Mouse (Mus musculus) heart, postnatal 25 days (tissue): Measurements from ENCODE around the gene Mbtd1. TPM values are rescaled to one million over a fixed set of nuclear protein-coding genes. Genes with fewer than 3 reads are reported as not detected.

Experiments
- DNase-seq: peaks from one replicate; pipeline ENCODE4 v3.0.0; 2022; ENCODE audit warnings: low spot score
- intact Hi-C: fragments of 180-260 bp; cut with DNase I; formaldehyde crosslinking; loops from one replicate; pipeline ENCODE4 v1.15.1; 2025
- total RNA-seq, 2 experiments: library from RNA; stranded (reverse); gene quantifications; 2 replicates each; pipeline ENCODE4 v1.2.3; 2021

The Mbtd1 gene
- total RNA-seq, 2 experiments from 2014 or later = 15.1 to 15.6 TPM

DNA sequence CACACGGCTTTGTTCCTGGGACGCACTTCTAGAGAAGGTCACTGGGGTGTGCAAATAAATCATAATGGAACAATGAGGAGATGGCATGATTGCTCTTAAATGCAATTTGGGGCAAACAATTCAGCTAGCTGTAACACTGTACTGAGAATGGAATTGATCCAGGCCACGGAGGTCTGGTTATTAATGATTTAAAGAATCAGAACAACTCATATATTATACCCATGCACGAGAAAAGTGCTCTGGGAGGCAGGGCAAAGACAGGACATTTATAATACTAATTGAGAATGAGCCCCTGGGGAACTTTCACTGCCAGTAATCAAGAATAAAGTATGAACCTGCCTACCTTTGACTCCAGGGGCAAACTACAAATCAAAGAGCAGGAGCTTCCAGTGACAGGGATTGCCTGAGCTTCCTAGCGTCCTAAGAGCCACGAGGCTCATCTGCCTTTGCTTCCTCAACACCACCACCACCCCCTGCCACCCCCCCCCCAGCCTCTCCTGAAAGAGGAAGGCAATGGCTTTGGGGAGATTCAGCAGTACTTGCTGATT, 93.9 kb downstream of the Mbtd1 start:
- no peak for DNase-seq
- intact Hi-C loops = no loop called here

DNA sequence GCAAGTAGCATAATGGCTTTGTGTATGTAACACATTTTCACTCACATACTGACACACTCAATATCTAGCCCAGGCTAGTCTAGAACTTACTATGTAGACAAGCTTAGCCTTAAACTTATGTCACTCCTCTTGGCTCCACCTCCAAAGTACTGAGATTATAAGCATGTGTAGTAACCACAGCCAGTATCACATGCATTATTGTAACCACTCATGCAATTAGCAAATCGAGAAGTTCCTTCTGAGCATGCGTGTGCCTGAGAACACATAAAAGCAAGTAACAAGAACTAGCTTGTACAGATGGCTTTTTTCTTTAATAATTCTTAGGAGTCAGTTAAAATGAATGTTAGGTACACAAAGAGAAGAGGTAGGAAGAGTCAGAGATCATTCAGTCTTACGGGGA, 99.0 kb downstream of the Mbtd1 start:
- no peak for DNase-seq
- intact Hi-C loops = no loop called here

DNA sequence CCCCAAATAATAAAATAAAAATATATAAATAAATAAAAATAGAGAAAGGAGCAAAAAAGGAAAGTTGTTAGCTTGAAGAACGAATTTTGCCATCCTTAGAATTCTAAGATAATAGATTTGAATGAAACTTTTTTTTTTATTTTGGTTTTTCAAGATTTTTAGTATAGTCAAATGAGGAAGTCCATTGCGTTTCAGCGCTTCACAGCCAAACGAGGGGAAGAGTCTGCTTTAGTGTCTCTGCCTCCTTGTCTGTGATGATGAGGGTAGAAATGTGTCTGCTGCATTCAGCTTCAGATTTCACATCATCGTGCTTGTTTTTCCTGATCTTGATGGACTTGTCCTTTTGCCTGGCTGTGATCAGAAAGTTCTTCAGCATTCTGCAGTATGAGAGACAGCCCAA, 99.6 kb downstream of the Mbtd1 start:
- DNase-seq = no peak
- intact Hi-C loops = no loop called here

DNA sequence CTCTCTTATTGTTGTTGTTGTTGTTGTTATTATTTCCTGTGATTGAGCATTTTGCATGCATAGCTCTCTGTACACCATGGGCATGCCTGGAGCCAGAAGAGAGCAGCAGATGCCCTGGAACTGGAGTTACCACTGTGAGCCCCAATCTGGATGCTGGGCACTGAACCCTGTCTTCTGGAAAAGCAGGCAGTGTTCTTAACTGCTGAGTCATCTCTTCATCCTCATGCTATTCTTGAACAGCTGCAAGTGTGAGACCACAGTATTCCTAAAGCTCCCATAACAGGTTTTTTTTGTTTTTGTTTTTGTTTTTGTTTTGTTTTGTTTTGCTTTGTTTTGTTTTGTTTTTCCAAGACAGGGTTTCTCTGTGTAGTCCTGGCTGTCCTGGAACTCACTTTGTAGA, 100.6 kb downstream of the Mbtd1 start:
- no peak for DNase-seq
- intact Hi-C loops = no loop called here

DNA sequence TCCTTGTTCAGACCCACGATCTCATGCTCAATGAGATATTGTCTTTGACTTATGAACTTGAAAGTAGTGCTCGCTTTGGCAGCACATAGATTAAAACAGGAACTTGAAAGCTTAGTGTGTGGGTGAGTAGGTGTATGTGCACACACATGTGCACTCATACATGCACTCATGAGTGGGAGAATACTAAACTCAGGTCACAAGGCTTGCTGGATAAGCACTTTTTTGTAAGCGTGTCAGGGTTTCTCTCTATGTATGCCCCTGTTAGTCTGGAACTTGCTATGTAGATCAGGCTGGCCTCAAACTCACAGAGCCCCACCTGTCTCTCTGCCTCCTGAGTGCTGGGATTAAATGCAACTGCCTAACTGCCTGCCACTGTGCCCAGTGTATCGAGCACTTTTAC, 101.4 kb downstream of the Mbtd1 start:
- intact Hi-C loops = loop anchor here (1.0 kb wide), 1 partner anchor 18 kb away; no protein-coding TSS in a partner anchor
- DNase-seq = no peak

DNA sequence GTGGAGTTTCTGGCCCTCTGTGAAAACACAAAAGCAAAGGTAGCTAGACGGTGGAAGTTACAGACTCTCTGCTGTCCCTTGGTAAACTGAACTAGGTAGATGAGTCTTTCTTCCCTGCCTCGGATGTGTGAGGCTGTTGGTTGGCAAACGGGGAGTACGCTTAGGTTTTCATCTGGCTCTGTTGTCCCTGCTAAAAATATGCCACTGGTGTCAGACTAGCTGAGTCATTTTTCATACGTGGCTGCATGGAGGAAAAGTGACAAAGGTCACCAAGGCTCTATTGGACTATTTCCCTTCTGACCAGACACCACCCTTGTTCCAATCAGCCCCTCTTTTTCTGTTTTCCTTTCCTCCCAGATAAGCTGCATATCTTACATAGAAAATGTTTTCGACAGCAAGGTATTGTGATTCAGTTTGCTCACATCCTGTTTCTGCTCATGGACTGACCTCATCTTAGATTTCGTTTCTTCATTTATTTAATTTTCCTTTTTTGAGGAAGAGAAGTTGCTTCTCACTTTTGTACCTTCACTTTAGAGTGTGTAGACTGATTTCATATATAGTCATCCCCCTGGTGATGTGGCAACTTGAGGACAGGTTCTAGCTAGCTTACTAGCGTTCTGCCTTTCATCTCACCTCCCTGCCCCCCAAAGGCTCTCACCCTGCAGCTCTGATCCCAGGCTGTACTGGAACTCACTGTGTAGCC, 102.1 kb downstream of the Mbtd1 start:
- DNase-seq = peak; percentile 39
- intact Hi-C loops = loop anchor here (1.0 kb wide), 1 partner anchor 18 kb away; no protein-coding TSS in a partner anchor

DNA sequence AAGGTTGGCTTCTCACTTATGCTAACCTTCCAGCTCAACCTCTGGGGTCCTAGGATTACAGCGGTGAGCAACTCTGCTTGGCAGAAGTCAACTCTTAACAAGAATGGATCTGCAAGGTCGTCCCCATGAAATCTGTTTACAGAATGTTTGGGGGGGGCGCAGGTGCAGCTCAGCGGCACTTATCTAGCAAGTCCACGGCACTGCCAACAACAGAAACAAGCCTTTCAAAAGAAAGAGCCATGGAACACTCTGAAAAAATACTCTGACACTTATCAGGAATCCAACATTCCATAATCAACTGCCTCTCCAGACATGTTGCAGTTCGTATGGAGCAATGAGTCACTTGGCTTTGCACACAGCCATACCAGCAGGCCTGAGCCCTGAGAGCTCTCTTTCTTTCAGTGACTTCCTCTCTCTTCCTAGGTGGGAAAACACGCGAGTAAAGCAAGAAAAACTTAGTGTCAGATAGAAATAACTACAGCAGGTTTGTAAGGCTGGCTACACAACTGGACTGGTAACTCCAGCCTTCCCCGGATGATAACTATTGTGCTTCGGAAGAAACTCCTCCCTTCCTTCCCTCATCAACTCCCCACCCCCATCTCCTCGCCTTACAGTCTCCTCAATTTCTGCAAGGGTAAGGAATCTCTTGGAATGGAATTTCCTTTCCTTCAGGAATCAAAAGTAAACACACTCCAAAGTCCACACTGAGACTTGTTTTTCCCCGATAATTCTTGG, 102.8 kb downstream of the Mbtd1 start:
- intact Hi-C loops = no loop called here
- DNase-seq = no peak

DNA sequence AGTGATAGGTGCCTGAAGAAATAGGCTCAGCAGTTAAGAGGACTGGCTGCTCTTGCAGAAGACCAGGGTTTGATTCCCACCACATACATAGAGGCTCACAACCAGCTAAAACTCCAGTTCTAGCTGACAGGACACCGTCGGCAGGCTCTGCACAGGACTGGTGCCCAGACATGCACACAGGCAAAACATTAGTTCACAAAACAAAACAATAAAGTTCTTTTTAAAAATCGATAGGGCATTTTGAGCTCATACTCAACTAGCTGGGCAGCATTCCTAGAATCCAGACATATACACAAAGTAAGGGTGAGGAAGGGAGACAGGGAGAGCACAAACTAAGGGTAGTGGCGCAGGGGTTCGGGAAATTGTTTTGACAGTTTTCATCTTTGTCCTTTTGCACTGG, 108.9 kb downstream of the Mbtd1 start:
- DNase-seq = no peak
- intact Hi-C loops = loop anchor here (2.0 kb wide), 1 partner anchor 26 kb away; the partner anchor contains the start of genes Gm20390 and Nme1

DNA sequence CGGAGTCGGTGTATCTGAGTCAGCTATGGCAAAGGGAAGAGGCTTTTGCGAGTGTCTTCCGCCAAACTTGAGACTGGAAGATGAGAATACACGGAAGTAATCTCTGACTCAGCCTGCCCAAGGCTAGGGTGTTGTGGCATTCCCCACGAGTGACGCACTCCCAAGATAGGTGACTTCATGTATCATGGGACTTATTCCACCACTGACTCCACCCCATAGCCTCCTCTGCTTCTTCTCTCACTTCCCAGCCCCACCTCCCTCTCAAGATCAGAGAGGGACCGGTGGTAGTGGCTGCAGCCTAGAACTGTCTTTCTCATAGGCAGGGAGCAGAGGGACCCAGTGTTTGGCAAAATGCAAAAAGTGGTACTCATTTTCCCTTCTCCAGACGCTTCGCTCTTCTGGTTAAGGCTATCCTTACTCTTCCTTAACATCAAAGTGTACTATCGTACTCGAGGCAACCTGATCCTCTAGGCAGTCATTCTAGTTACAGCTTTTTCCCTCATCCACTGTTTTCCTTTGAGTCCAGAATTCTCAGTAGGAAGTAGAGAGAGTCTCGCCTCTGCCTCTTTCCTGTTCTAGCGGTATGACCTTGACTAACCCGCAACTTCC, 109.6 kb downstream of the Mbtd1 start:
- intact Hi-C loops = loop anchor here (2.0 to 5.0 kb wide), 2 partner anchors 26 to 38 kb away; partner anchors contain the start of genes Gm20390, Nme1 and Nme2
- DNase-seq = peak; percentile 89

DNA sequence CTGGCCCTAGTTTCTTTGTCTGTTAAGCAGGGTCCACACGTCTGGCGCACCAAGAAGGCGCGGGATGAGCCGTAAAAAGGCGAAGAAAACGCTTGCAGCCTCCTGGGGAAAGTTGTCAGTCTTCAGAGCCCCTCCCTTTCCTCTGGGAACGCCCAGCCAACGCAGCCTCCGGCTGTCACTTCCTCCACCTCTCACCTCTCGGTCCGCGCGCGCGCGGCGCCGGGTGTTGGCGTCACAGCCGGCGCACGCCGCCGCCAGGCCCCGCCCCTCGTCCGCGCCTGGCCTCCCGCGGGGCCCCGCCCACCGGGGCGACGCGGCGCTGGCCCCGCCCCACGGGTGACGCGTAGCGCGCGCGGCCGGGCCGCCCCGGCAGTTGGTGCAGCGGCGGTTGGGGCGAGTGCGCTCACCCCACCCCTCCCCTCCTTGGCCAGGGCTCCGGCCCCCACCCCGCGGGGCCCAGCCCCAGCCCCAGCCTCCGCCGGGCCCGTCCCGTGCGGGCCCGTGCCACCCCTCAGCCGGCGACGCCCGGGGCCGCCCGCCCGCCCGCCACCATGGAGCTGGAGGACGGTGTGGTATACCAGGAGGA, 110.2 kb downstream of the Mbtd1 start, which contains the start of gene Spag9:
Gene Spag9 (plus strand): TSS at position 372 of the 586 bp plus-strand sequence.
- DNase-seq = peak; percentile 93
- intact Hi-C loops = loop anchor here (2.0 to 5.0 kb wide), 2 partner anchors 27 to 39 kb away; partner anchors contain the start of genes Gm20390, Nme1 and Nme2

Other genes starting within 250 kb of the Mbtd1 start
- 1 to 10 TPM; 8.1 to 8.7 TPM for gene Utp18, start 86 bp upstream of the Mbtd1 start, total RNA-seq
- 1,000 to 10,000 TPM; 1,044 to 1,063 TPM for gene Nme2, start 70.4 kb downstream of the Mbtd1 start, total RNA-seq
- 10 to 100 TPM; 15.9 to 21.2 TPM for gene Gm20390, start 82.4 kb downstream of the Mbtd1 start, total RNA-seq
- gene Nme1, start 82.7 kb downstream of the Mbtd1 start, total RNA-seq = 10 to 100 TPM; 12.9 to 15.5 TPM
- 100 to 1,000 TPM; 132 to 139 TPM for gene Spag9, start 110.2 kb downstream of the Mbtd1 start, total RNA-seq